Mouse (Mus musculus): ENCODE measurements around the gene Bcam. TPM values are rescaled to one million over a fixed set of nuclear protein-coding genes. Genes with fewer than 3 reads are reported as not detected.
A peak's percentile ranks its signal among the peaks of the same experiment; 100 is the strongest.

Gene Bcam
- polyA plus RNA-seq, 1 experiment from 2014 or later: 59.7 TPM

- Histone ChIP-seq H3K4me1 (replicated peaks) (peaks cover 14% of the 10 kb centered on the region), H3K27ac (no peak overlapping the region), H3K4me2 (no peak overlapping the region), H3K36me3 (peaks cover 62% of the 10 kb centered on the region), H3K4me3 (replicated peaks) (no peak overlapping the region), H3K9ac (replicated peaks) (no peak overlapping the region), H3K9me3 (peaks cover 13% of the 10 kb centered on the region), H3K27me3 (no peaks in the 10 kb centered on the region)
- WGBS: 89% methylated on average over 5 of the region's 5 CpGs
- ATAC-seq (ENCODE audit: insufficient number of reproducible peaks, insufficient read depth, low FRiP score, low TSS enrichment, low read depth): no peak
Observed at GRCm38 (mm10) chr7:19718297-19718952, 52.4 kb downstream of the Bcam start.

- Histone ChIP-seq H3K36me3 (peaks cover 63% of the 10 kb centered on the region), H3K27ac (no peak overlapping the region), H3K4me2 (no peak overlapping the region), H3K4me3 (replicated peaks) (no peak overlapping the region), H3K27me3 (no peaks in the 10 kb centered on the region), H3K4me1 (replicated peaks) (peaks cover 15% of the 10 kb centered on the region), H3K9ac (replicated peaks) (no peak overlapping the region), H3K9me3 (peaks cover 13% of the 10 kb centered on the region)
- no peak for ATAC-seq (ENCODE audit: insufficient number of reproducible peaks, insufficient read depth, low FRiP score, low TSS enrichment, low read depth)
- 91% methylated on average over 4 of the region's 4 CpGs for WGBS
Observed at GRCm38 (mm10) chr7:19717346-19717745, 53.5 kb downstream of the Bcam start.

- Histone ChIP-seq H3K9ac (replicated peaks) (no peak overlapping the region), H3K36me3 (peaks cover 68% of the 10 kb centered on the region), H3K27me3 (no peaks in the 10 kb centered on the region), H3K4me2 (peak overlapping the region; percentile 62), H3K9me3 (peaks cover 13% of the 10 kb centered on the region), H3K4me3 (replicated peaks) (no peak overlapping the region), H3K4me1 (replicated peaks) (peaks cover 15% of the 10 kb centered on the region), H3K27ac (peak overlapping the region; percentile 77; the same call in 1 of the 2 replicates)
- WGBS: 62% methylated on average over 2 of the region's 2 CpGs
- ATAC-seq (ENCODE audit: insufficient number of reproducible peaks, insufficient read depth, low FRiP score, low TSS enrichment, low read depth): no peak
Observed at GRCm38 (mm10) chr7:19716822-19717221, 54.0 kb downstream of the Bcam start.

GRCm38 (mm10) chr7:19716055-19716682 lies 54.6 kb downstream of the Bcam start:
- Histone ChIP-seq H3K9ac (replicated peaks) (peak overlapping the region; percentile 24), H3K9me3 (peaks cover 8% of the 10 kb centered on the region), H3K4me3 (replicated peaks) (peak overlapping the region; percentile 100), H3K27me3 (no peaks in the 10 kb centered on the region), H3K36me3 (peaks cover 69% of the 10 kb centered on the region), H3K27ac (peak overlapping the region; percentile 77), H3K4me2 (peak overlapping the region; percentile 62), H3K4me1 (replicated peaks) (peaks cover 15% of the 10 kb centered on the region)
- ATAC-seq (ENCODE audit: insufficient number of reproducible peaks, insufficient read depth, low FRiP score, low TSS enrichment, low read depth): no peak
- WGBS: 6% methylated on average over 18 of the region's 18 CpGs

- WGBS: under 1% methylated on average over 59 of the region's 59 CpGs
- Histone ChIP-seq H3K4me2 (peak within 1 kb of the TSS; percentile 90), H3K9me3 (0 out of 2 replicates have a peak, but pooled peaks cover 2% of the 10 kb centered on the region), H3K27me3 (no peaks in the 10 kb centered on the region), H3K4me1 (replicated peaks) (peaks cover 15% of the 10 kb centered on the region), H3K4me3 (replicated peaks) (peak within 1 kb of the TSS; percentile 100), H3K27ac (peak within 1 kb of the TSS; percentile 77), H3K9ac (replicated peaks) (peak within 1 kb of the TSS; percentile 94), H3K36me3 (peaks cover 68% of the 10 kb centered on the region)
- peak; percentile 99 for ATAC-seq (ENCODE audit: insufficient number of reproducible peaks, insufficient read depth, low FRiP score, low TSS enrichment, low read depth)
Observed at GRCm38 (mm10) chr7:19715239-19716054, 55.4 kb downstream of the Bcam start, which contains the start of gene Tomm40. Gene Tomm40 (minus strand): TSS chr7:19715438.

- peaks cover 15% of the 10 kb centered on the region for H3K4me1 ChIP-seq (replicated peaks)
- H3K4me3 ChIP-seq (replicated peaks): peak overlapping the region; percentile 100
- WGBS: under 1% methylated on average over 39 of the region's 39 CpGs
- H3K9ac ChIP-seq (replicated peaks): peak overlapping the region; percentile 94
- H3K27ac ChIP-seq: peak overlapping the region; percentile 69
- no peaks in the 10 kb centered on the region for H3K27me3 ChIP-seq
- H3K9me3 ChIP-seq: no peaks in the 10 kb centered on the region
- H3K36me3 ChIP-seq: peaks cover 68% of the 10 kb centered on the region
- ATAC-seq (ENCODE audit: insufficient number of reproducible peaks, insufficient read depth, low FRiP score, low TSS enrichment, low read depth): no peak
- peak overlapping the region; percentile 90 for H3K4me2 ChIP-seq
Observed at GRCm38 (mm10) chr7:19714836-19715235, 56.0 kb downstream of the Bcam start.

GRCm38 (mm10) chr7:19713598-19713997 lies 57.2 kb downstream of the Bcam start:
- peaks cover 68% of the 10 kb centered on the region for H3K36me3 ChIP-seq
- H3K27me3 ChIP-seq: no peaks in the 10 kb centered on the region
- H3K27ac ChIP-seq: no peak overlapping the region
- H3K9ac ChIP-seq (replicated peaks): no peak overlapping the region
- H3K4me2 ChIP-seq: peak overlapping the region; percentile 90; the same call in 1 of the 2 replicates
- WGBS: 87% methylated on average over 9 of the region's 9 CpGs
- no peak for ATAC-seq (ENCODE audit: insufficient number of reproducible peaks, insufficient read depth, low FRiP score, low TSS enrichment, low read depth)
- no peaks in the 10 kb centered on the region for H3K9me3 ChIP-seq
- H3K4me1 ChIP-seq (replicated peaks): peaks cover 15% of the 10 kb centered on the region
- peak overlapping the region; percentile 100; the same call in 1 of the 2 replicates for H3K4me3 ChIP-seq (replicated peaks)

GRCm38 (mm10) chr7:19713196-19713595 lies 57.6 kb downstream of the Bcam start:
- 62% methylated on average over 4 of the region's 4 CpGs for WGBS
- H3K9me3 ChIP-seq: no peaks in the 10 kb centered on the region
- no peak overlapping the region for H3K9ac ChIP-seq (replicated peaks)
- ATAC-seq (ENCODE audit: insufficient number of reproducible peaks, insufficient read depth, low FRiP score, low TSS enrichment, low read depth): no peak
- peaks cover 15% of the 10 kb centered on the region for H3K4me1 ChIP-seq (replicated peaks)
- no peak overlapping the region for H3K4me3 ChIP-seq (replicated peaks)
- H3K4me2 ChIP-seq: peak overlapping the region; percentile 90; the same call in 1 of the 2 replicates
- no peak overlapping the region for H3K27ac ChIP-seq
- H3K27me3 ChIP-seq: no peaks in the 10 kb centered on the region
- peaks cover 67% of the 10 kb centered on the region for H3K36me3 ChIP-seq

- Histone ChIP-seq H3K27ac (no peak overlapping the region), H3K4me1 (replicated peaks) (peaks cover 15% of the 10 kb centered on the region), H3K9me3 (no peaks in the 10 kb centered on the region), H3K9ac (replicated peaks) (no peak overlapping the region), H3K4me3 (replicated peaks) (no peak overlapping the region), H3K4me2 (no peak overlapping the region), H3K27me3 (no peaks in the 10 kb centered on the region), H3K36me3 (peaks cover 69% of the 10 kb centered on the region)
- ATAC-seq (ENCODE audit: insufficient number of reproducible peaks, insufficient read depth, low FRiP score, low TSS enrichment, low read depth): no peak
- 81% methylated on average over 4 of the region's 4 CpGs for WGBS
Observed at GRCm38 (mm10) chr7:19712414-19712813, 58.4 kb downstream of the Bcam start.

- WGBS: 93% methylated on average over 10 of the region's 10 CpGs
- no peak overlapping the region for H3K27ac ChIP-seq
- ATAC-seq (ENCODE audit: insufficient number of reproducible peaks, insufficient read depth, low FRiP score, low TSS enrichment, low read depth): no peak
- H3K27me3 ChIP-seq: no peaks in the 10 kb centered on the region
- no peak overlapping the region for H3K4me2 ChIP-seq
- H3K9me3 ChIP-seq: no peaks in the 10 kb centered on the region
- H3K4me1 ChIP-seq (replicated peaks): peaks cover 13% of the 10 kb centered on the region
- peaks cover 78% of the 10 kb centered on the region for H3K36me3 ChIP-seq
- no peak overlapping the region for H3K4me3 ChIP-seq (replicated peaks)
- no peak overlapping the region for H3K9ac ChIP-seq (replicated peaks)
Observed at GRCm38 (mm10) chr7:19710650-19711049, 60.2 kb downstream of the Bcam start.

Data from limb, embryonic 12.5 days (tissue).